Mouse (Mus musculus): ENCODE results near the gene Siglecg.
"Not testable (repeated sequence)": the region's sequence is repeated elsewhere in the genome, so short reads cannot be mapped to it uniquely, and the experiment has no call there.

The Siglecg gene

GRCm38 (mm10) chr7:43408131-43408553 is at the start of gene Siglecg:
TSS of gene Siglecg (plus strand) at chr7:43408204.
- DNase-seq, result no peak

- no peak for DNase-seq
Observed at GRCm38 (mm10) chr7:43358556-43358955, 49.4 kb upstream of the Siglecg start.

DNA sequence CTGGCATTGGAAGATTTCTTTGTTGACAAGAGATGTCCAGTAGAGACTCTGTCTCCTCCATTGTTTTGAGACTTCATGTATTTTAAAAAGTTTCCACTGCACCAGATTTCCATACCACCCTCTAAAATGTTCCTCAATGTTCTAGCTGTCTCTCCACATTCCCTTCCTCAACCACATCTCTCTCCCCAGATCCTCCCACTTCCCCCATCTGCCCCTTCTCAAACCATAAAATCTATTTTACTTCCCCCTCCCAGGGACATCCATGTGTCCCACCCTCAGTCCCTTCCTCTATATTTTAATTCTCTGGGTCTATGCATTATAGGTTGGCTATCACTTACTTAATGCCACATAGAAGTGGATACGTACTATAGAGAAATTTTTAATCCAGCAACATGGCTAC is 46.6 kb upstream of the Siglecg start:
- DNase-seq, result no peak

- no peak for DNase-seq
Observed at GRCm38 (mm10) chr7:43362021-43362420, 46.0 kb upstream of the Siglecg start.

GRCm38 (mm10) chr7:43378226-43378625 is 29.8 kb upstream of the Siglecg start:
- DNase-seq, result peak; percentile 15

DNA sequence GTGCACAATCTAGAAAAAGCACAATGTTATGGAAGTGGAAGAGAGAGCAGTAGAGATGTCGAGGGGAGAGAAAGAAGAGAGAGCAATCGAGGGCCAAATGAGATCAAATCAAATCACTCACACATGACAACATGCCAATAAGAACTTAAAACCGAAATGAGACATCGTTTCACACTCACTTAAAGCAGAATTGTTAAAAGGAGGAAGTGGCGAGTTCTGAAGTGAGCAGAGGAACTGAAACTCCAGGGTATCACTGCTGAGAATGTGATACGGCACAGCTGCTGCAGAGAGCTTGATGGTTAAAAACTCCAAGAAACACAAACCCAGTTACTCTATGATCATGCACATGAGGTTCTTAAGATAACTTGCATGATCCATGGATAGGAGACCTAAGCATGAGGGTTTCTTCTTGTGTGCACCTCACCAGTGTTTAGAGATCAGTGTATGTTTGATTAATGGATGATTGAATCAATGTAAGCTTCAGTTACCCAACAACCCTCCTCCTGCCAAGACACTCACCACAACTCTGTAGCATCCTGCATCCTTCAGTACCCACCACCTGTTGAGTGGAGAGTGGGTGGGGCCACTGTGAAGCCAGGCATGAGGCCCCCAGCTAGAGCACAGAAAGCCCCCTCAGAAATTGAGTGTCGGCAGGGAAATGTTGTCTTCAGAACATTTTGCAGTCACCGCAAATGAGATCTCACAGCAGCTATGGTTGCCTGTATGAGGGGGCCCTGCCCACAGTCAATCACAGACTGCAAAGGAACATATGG is 15.5 kb upstream of the Siglecg start:
- DNase-seq, result no peak

GRCm38 (mm10) chr7:43399501-43399900 is 8.5 kb upstream of the Siglecg start:
- no peak for DNase-seq

GRCm38 (mm10) chr7:43402718-43403117 is 5.3 kb upstream of the Siglecg start:
- no peak for DNase-seq

DNA sequence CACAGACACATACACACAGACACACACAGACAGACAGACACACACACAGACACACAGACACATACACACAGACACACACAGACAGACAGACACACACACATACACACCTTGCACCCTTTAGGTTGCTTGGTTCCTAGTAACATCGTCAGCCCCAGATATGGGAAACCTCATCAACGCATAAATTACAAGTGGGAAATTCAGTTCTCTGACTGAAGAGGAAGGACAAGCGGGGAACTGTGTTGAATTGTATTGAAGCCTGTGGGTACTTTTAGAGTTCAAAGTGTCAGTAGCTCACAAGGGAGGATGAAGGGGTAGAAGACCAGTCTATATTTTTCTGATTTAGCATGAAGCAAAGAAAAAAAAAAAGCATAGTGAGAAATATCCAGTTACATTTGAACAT is 431 bp upstream of the Siglecg start:
- no peak for DNase-seq

GRCm38 (mm10) chr7:43409084-43409483 is 1.1 kb downstream of the Siglecg start:
- DNase-seq, result no peak

DNA sequence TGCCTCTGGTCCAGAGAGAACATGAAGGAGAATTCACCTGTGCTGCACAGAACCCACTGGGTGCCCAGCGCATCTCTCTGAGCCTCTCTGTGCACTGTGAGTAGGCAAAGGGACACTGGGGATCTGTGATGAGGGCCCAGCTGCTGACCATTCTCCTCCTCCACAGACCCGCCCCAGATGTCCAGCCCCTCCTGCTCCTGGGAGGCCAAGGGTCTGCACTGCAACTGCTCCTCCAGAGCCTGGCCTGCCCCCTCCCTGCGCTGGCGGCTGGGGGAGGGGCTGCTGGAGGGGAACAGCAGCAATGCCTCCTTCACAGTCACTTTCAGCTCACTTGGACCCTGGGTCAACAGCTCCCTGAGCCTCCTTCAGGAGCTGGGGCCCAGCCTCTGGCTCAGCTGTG is 3.7 kb downstream of the Siglecg start:
- not testable (repeated sequence) for DNase-seq

GRCm38 (mm10) chr7:43417298-43417697 is 9.3 kb downstream of the Siglecg start:
- no peak for DNase-seq

DNA sequence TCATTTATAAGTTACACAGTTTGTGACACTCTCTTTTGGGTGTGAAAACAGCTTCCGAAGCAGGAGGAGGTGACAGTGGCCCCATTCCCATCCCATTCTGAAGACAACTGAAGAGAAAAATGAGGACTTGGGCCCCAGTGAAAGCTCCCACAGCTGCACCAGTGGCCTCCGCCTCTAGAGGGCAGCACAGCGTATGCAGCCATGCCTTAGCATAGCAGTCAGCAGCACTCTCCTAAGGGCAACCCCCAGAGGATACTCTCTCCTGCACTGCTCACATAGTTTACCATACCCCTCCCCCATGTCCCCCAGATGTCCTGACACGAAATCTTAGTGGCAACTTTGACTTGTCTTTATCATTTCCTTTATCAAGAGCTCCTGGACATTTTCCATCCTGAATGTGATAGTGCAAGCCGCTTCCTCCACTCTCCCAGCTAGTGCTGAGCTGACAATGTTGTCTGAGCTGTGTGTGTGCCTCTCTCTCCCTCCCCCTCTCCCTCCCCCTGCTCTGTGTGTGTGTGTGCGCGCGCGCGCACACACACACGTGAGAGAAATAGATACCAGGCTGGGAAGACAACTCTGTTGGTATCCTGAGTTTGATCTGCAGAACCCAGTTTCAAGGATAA is 15.1 kb downstream of the Siglecg start:
- DNase-seq, result peak; percentile 77

- no peak for DNase-seq
Observed at GRCm38 (mm10) chr7:43423991-43424625, 16.1 kb downstream of the Siglecg start.

GRCm38 (mm10) chr7:43427406-43427805 is 19.4 kb downstream of the Siglecg start, which contains the start of gene Lim2:
TSS of gene Lim2 (plus strand) at chr7:43427670.
- DNase-seq, result no peak

DNA sequence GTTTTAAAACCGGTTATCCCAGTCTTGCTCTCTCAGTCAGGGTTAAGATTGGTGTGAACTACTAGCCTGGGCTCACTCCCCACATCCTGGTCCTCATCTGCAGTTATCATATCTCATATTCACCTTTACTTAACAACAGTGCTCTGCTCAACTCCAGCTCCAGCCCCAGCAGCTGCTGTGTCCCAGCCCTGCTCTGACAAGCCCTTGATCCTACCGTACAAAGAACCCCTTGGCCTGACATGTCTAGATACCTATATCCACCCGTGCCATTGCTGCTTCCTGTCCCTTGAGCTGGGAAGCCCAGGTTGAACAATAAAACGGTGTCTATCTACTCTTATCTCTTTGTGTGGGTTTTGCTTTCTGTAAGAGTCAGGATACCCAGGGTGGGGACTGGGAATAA is 21.5 kb downstream of the Siglecg start:
- DNase-seq, result no peak

- no peak for DNase-seq
Observed at GRCm38 (mm10) chr7:43432891-43433290, 24.9 kb downstream of the Siglecg start.

DNA sequence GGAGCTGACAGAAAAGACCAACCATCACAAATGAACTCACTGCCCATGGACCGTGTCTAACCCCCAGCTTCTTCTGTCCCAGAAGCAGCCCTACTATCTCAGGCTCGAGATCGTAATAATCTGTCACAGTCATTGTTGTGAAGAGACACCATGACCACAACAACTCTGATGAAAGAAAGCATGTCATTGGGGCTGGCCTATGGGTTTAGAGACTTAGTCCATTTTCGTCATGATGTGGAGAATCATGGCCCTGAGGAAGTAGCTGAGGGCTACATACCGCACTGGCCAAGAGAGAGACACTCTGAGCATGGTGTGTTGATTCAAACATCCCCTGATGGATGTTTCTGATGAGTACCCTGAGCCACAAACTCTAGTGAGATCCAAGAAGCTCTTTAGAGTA is 26.7 kb downstream of the Siglecg start:
- DNase-seq, result no peak

GRCm38 (mm10) chr7:43436341-43437255 is 28.6 kb downstream of the Siglecg start, which contains the start of gene Nkg7:
TSS of gene Nkg7 (plus strand) at chr7:43437073.
- no peak for DNase-seq

GRCm38 (mm10) chr7:43438611-43439010 is 30.6 kb downstream of the Siglecg start:
- DNase-seq, result no peak

DNA sequence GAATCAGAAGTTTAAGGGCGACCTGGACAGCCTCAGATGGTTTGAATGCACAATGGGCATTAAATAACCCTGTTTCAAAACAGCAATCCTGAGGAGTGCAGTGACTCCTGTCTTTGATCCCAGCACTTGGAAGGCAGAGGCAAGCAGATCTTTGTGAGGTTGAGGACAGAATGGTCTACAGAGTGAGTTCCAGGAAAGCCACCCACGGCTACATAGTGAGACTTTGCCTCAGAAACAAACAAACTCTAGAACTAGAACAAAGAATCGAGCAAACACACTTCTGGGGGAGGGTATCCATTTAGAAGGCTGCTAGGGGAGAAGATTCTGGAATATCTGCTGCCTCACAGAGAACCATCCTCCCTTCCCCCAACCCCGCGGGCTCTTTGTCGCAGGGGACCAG is 32.5 kb downstream of the Siglecg start, which contains the start of gene Cldnd2:
Gene Cldnd2, plus strand, starts transcription at position 301 of the 400 bp plus-strand sequence.
- no peak for DNase-seq

DNA sequence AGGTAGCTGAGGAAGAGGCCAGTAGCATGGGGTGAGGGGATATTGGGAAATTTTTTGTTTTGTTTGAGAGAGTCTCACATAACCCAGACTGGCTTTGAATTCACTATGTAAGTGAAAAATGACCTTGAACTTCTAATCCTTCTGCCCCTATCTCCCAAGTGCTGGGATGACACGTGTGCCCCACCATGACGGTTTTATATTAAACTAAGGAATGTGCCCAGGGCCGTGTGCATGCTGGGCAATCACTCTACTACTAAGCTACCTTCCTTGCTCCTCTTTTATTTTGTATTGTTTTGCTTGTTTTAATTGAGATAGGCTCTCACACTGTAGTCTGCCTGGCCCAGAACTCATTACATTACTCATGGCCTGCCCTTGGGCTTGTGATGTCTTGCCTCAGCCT is 33.1 kb downstream of the Siglecg start:
- DNase-seq, result no peak

GRCm38 (mm10) chr7:43442684-43443083 is 34.7 kb downstream of the Siglecg start:
- peak; percentile 49 for DNase-seq
